Mouse (Mus musculus) cerebellum, postnatal 14 days (tissue): ENCODE measurements at regions not wholly inside any gene's neighbourhood (a gene's known extent, or its start where the extent isn't known, plus 50 kb on each side); places are given as distances from the start of the nearest gene placed in this dataset.

Source experiments
- DNase-seq, 2 experiments: peaks; one replicate each; pipeline ENCODE4 v3.0.0; 2021; ENCODE audit warnings: mixed read lengths in 2 of 2

DNA sequence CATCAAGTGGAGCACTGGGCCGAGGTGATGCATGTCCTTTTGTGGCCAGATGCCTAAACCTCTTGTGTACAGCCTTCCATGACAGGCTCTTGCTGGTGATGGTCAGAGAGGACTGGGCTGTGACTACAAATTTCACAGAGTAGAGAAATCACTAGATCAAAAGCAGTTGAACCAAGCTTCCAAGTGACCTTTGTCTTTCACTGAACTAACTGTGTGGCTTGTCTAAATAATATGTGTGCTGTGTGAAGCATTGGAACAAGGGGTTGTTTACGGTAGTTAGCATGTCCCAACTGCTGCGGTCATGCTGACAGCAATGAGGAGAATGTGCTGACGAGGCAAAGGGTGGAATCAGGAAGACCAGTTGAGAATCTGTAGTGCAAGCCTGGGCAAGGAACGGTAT lies 55.3 kb upstream of the D16Ertd472e start:
- DNase-seq, result no peak

DNA sequence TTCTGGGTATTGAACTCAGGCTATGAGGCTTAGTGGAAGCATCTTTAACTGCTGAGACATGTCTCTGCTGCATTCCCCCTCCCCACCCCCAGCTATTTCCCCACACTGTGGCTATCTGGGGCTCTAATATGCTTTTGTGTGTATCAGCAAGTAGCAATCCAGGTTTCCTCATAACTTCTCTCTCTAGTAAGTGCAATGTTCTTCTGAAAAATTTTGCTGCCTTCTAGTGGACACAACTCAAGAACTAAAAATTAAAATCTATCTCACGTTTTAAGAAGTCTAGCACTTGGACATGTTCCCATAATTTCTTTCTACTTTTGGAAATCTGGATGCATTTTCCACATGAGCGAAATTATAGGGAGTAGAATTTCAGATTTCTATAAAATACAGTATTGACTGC lies 50.3 kb upstream of the D16Ertd472e start:
- DNase-seq, result no peak
